Mouse (Mus musculus) G1E (cell line): ENCODE results near the gene Gpx4.

ENCODE experiments used
- CTCF ChIP-seq: IDR thresholded peaks from 2 replicates; pipeline ENCODE4 v1.5.1; 2012; ENCODE audit warnings: low read depth, low read length, inconsistent platforms, mixed read lengths
- GATA1 ChIP-seq: IDR thresholded peaks from 2 replicates; pipeline ENCODE4 v1.6.1; 2012; ENCODE audit warnings: borderline replicate concordance, low read length, inconsistent platforms, mixed read lengths
- GATA2 ChIP-seq: IDR thresholded peaks from 2 replicates; pipeline ENCODE4 v1.6.1; 2012; ENCODE audit warnings: low read depth, low read length, inconsistent platforms, borderline replicate concordance
- POLR2AphosphoS5 ChIP-seq: IDR thresholded peaks from 2 replicates; pipeline ENCODE4 v1.6.1; 2012; ENCODE audit warnings: low read depth, low read length, inconsistent platforms; ENCODE audit not compliant: insufficient replicate concordance
- TAL1 ChIP-seq: conservative IDR thresholded peaks from 2 replicates; pipeline ENCODE4 v1.6.1; 2012; ENCODE audit warnings: low read depth, low read length, inconsistent platforms, mixed read lengths

GRCm38 (mm10) chr10:80050244-80050643 lies 3.3 kb downstream of the Gpx4 start:
- TF ChIP-seq CTCF (no peak), GATA1 (no peak), TAL1 (no peak), POLR2AphosphoS5 (no peak), GATA2 (no peak)
